Mouse (Mus musculus): ENCODE measurements around the gene Rpl36-ps4.

DNA sequence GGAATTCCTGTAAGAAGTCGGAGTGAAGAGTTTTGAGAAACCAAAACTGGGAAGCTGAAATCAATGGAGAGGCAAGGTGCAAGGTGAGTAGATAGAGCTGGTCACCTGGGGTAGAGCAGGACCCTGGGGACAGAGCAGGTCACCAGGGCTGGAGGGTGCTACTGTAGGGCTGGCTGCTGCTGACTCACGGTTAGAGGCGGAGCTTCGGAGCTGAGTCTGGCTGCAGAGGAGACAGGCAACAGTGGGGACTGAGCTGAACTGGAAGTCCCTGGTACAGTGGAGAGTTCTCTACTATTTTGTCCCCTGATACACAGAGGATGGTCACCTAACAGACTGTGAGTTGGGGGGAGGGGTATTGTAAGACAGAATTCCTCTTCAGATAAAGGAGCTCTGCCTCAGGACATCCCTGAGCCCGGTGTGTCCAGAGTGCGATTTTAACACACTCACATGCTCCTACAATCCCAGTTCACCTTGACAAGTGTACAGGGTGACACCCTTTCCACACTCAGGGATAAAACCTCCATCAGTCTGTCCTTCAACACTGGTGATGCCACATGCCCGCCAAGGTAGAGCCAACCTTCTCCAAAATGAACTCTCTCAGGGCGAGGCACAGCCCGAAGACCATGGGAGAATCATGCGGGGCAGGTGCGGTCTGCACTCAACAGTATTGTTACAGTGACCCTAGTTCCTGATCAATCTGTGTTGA, 44.3 kb upstream of the Rpl36-ps4 start:
- no peak for TF ChIP-seq GATA1 (IDR thresholded peaks at IDR 0.05; ENCODE audit: borderline replicate concordance, low read length)
- TF ChIP-seq FLI1 (IDR thresholded peaks at IDR 0.05; ENCODE audit: low read length): no peak

Data from megakaryocyte, embryonic 14.5 days (primary cell).